Mouse (Mus musculus) cerebellum, adult 11 months (tissue): ENCODE results near the gene B3gat3.
A peak's percentile ranks its signal among the peaks of the same experiment; 100 is the strongest.
"Not testable (repeated sequence)": the region's sequence is repeated elsewhere in the genome, so short reads cannot be mapped to it uniquely, and the experiment has no call there.

Experiments
- DNase-seq: peaks from one replicate; pipeline ENCODE4 v3.0.0; 2022

The B3gat3 gene

GRCm38 (mm10) chr19:8944062-8944461 is 23.9 kb downstream of the B3gat3 start:
- no peak for DNase-seq

GRCm38 (mm10) chr19:8944750-8945149 is 24.6 kb downstream of the B3gat3 start:
- DNase-seq: no peak

- no peak for DNase-seq
Observed at GRCm38 (mm10) chr19:8945251-8945650, 25.1 kb downstream of the B3gat3 start.

GRCm38 (mm10) chr19:8946929-8947328 is 26.8 kb downstream of the B3gat3 start:
- no peak for DNase-seq

- no peak for DNase-seq
Observed at GRCm38 (mm10) chr19:8950190-8950589, 30.0 kb downstream of the B3gat3 start.

- no peak for DNase-seq
Observed at GRCm38 (mm10) chr19:8952241-8952640, 32.1 kb downstream of the B3gat3 start.

GRCm38 (mm10) chr19:8953135-8954039 is 33.2 kb downstream of the B3gat3 start, which contains the start of gene Tut1:
Gene Tut1, plus strand, starts transcription at chr19:8953847.
- peak; percentile 87 for DNase-seq

GRCm38 (mm10) chr19:8954171-8954570 is 34.0 kb downstream of the B3gat3 start:
- no peak for DNase-seq

GRCm38 (mm10) chr19:8962256-8962655 is 42.1 kb downstream of the B3gat3 start:
- no peak for DNase-seq

GRCm38 (mm10) chr19:8965075-8965474 is 44.9 kb downstream of the B3gat3 start:
- no peak for DNase-seq

- DNase-seq: peak; percentile 51
Observed at GRCm38 (mm10) chr19:8965771-8966170, 45.6 kb downstream of the B3gat3 start.

GRCm38 (mm10) chr19:8966198-8966589 is 46.0 kb downstream of the B3gat3 start:
- DNase-seq: no peak

- peak; percentile 98 for DNase-seq
Observed at GRCm38 (mm10) chr19:8966590-8967372, 46.6 kb downstream of the B3gat3 start, which contains the start of gene Eef1g. Gene Eef1g, plus strand, starts transcription at chr19:8967041.

- no peak for DNase-seq
Observed at GRCm38 (mm10) chr19:8967373-8967743, 47.2 kb downstream of the B3gat3 start.

GRCm38 (mm10) chr19:8967893-8968292 is 47.7 kb downstream of the B3gat3 start:
- no peak for DNase-seq

- DNase-seq: not testable (repeated sequence)
Observed at GRCm38 (mm10) chr19:8972491-8972890, 52.3 kb downstream of the B3gat3 start.

- DNase-seq: no peak
Observed at GRCm38 (mm10) chr19:8974638-8975037, 54.5 kb downstream of the B3gat3 start.

GRCm38 (mm10) chr19:8975491-8975890 is 55.3 kb downstream of the B3gat3 start:
- no peak for DNase-seq

GRCm38 (mm10) chr19:8976535-8976934 is 56.4 kb downstream of the B3gat3 start:
- peak; percentile 38 for DNase-seq
